In genomic region chr1:133355912-133356311, GRCm38 (mm10) we compare ENCODE assay signal across 17 mouse cellular contexts. TPM values are rescaled to one million over a fixed set of nuclear protein-coding genes. Genes with fewer than 3 reads are reported as not detected.
"Had no signal": no experiment of that assay in that cellular context is flagged by ENCODE, and none has a peak within 500 bp of the region (broad histone marks: within the 10 kb centered on the region; RNA-seq: fewer than 3 reads in every experiment).

No protein-coding gene starts in this region.

- ATAC-seq: intestine, embryonic 15.5 days; midbrain, embryonic 16.5 days had no signal

- H3K4me3 ChIP-seq: intestine, embryonic 15.5 days; left cerebral cortex, adult 2 months; limb, embryonic 15.5 days; liver, embryonic 13.5 days; midbrain, embryonic 12.5 days; stomach, embryonic 15.5 days had no signal

- H3K27ac ChIP-seq: intestine, embryonic 15.5 days; left cerebral cortex, adult 2 months; limb, embryonic 15.5 days; liver, embryonic 13.5 days; midbrain, embryonic 12.5 days; stomach, embryonic 15.5 days had no signal

- H3K9ac ChIP-seq: intestine, embryonic 15.5 days; limb, embryonic 15.5 days; liver, embryonic 13.5 days; midbrain, embryonic 12.5 days; stomach, embryonic 15.5 days had no signal

- DNase-seq: kidney, adult 18-20 months; liver, embryonic 13.5 days; lung, postnatal 14 days; thymus, postnatal 36 days had no signal

- H3K4me2 ChIP-seq: intestine, embryonic 15.5 days; limb, embryonic 15.5 days; liver, embryonic 13.5 days; midbrain, embryonic 12.5 days; stomach, embryonic 15.5 days had no signal

- H3K36me3 ChIP-seq: intestine, embryonic 15.5 days; limb, embryonic 15.5 days; liver, embryonic 13.5 days; midbrain, embryonic 12.5 days; stomach, embryonic 15.5 days had no signal

- H3K9me3 ChIP-seq: intestine, embryonic 15.5 days; limb, embryonic 15.5 days; liver, embryonic 13.5 days; midbrain, embryonic 12.5 days; stomach, embryonic 15.5 days had no signal

- H3K4me1 ChIP-seq: limb, embryonic 15.5 days; liver, embryonic 13.5 days; midbrain, embryonic 12.5 days; stomach, embryonic 15.5 days had no signal

RNA-seq across cellular contexts. Expression of gene Ren1, which starts 5.6 kb away (rescaled TPM):
- total RNA-seq: layer of hippocampus, postnatal 25 days; left cerebral cortex, adult 2 months; left cerebral cortex, postnatal 14 days; megakaryocyte-erythroid progenitor cell, adult 5-6 weeks had no signal
- polyA plus RNA-seq: limb, embryonic 11.5 days; midbrain, embryonic 12.5 days; midbrain, embryonic 16.5 days had no signal

RNA-seq across cellular contexts. Expression of gene Etnk2, which starts 7.5 kb away (rescaled TPM):
- total RNA-seq: megakaryocyte-erythroid progenitor cell, adult 5-6 weeks had no signal

RNA-seq across cellular contexts. Expression of gene Kiss1, which starts 34.2 kb away (rescaled TPM):
- total RNA-seq: layer of hippocampus, postnatal 25 days; megakaryocyte-erythroid progenitor cell, adult 5-6 weeks had no signal
- polyA plus RNA-seq: intestine, embryonic 15.5 days; kidney, embryonic 16.5 days; limb, embryonic 11.5 days; limb, embryonic 15.5 days; liver, embryonic 13.5 days; midbrain, embryonic 12.5 days; midbrain, embryonic 16.5 days; neural tube, embryonic 14.5 days; stomach, embryonic 15.5 days had no signal

RNA-seq across cellular contexts. Expression of gene Golt1a, which starts 46.3 kb away (rescaled TPM):
- total RNA-seq: layer of hippocampus, postnatal 25 days; megakaryocyte-erythroid progenitor cell, adult 5-6 weeks had no signal
- polyA plus RNA-seq: limb, embryonic 11.5 days; limb, embryonic 15.5 days; midbrain, embryonic 12.5 days; midbrain, embryonic 16.5 days; neural tube, embryonic 14.5 days; thymus, postnatal 0 days had no signal
